Comparison of ENCODE assay signal across 17 mouse cellular contexts in genomic region chr7:3397797-3398196, GRCm38 (mm10). TPM values are rescaled to one million over a fixed set of nuclear protein-coding genes. Genes with fewer than 3 reads are reported as not detected.
A peak's percentile ranks its signal among the peaks of the same experiment; 100 is the strongest.
DNase-seq lines count a peak whose midpoint lies in the region; ATAC-seq lines count a peak whose summit lies in the region.
"Had no signal": no experiment of that assay in that cellular context is flagged by ENCODE, and none has a peak within 500 bp of the region (broad histone marks: within the 10 kb centered on the region; RNA-seq: fewer than 3 reads in every experiment).

No protein-coding gene starts in this region.

- no peak overlapping the region for H3K27ac ChIP-seq in limb, embryonic 11.5 days (replicated peaks; ENCODE audit: low read depth, low read length)
- no peak overlapping the region for H3K27ac ChIP-seq in limb, embryonic 10.5 days
- no peak overlapping the region for H3K27ac ChIP-seq in embryonic facial prominence, embryonic 14.5 days (replicated peaks; ENCODE audit: low read depth, low read length)
- H3K27ac ChIP-seq in hindbrain, embryonic 15.5 days (replicated peaks): no peak overlapping the region
- H3K27ac ChIP-seq in neural tube, embryonic 12.5 days: no peak overlapping the region
- H3K27ac ChIP-seq: intestine, embryonic 15.5 days; macrophage had no signal

- no peaks in the 10 kb centered on the region for H3K4me1 ChIP-seq in limb, embryonic 11.5 days (ENCODE audit: control insufficient read depth, insufficient read depth, low read length)
- peaks cover 5% of the 10 kb centered on the region; the same call in 1 of the 2 replicates for H3K4me1 ChIP-seq in limb, embryonic 10.5 days
- no peaks in the 10 kb centered on the region for H3K4me1 ChIP-seq in embryonic facial prominence, embryonic 14.5 days (ENCODE audit: control insufficient read depth, insufficient read depth, low read length)
- H3K4me1 ChIP-seq in hindbrain, embryonic 15.5 days (replicated peaks): peaks cover 25% of the 10 kb centered on the region
- H3K4me1 ChIP-seq in neural tube, embryonic 12.5 days: peaks cover 9% of the 10 kb centered on the region; the same call in 1 of the 2 replicates
- H3K4me1 ChIP-seq: intestine, embryonic 15.5 days had no signal

- H3K36me3 ChIP-seq in limb, embryonic 11.5 days (ENCODE audit: control insufficient read depth, insufficient read depth, low read length): no peaks in the 10 kb centered on the region
- H3K36me3 ChIP-seq in limb, embryonic 10.5 days: peaks cover 13% of the 10 kb centered on the region
- 0 out of 2 replicates have a peak, but pooled peaks cover 11% of the 10 kb centered on the region for H3K36me3 ChIP-seq in embryonic facial prominence, embryonic 14.5 days (ENCODE audit: control insufficient read depth, insufficient read depth, low read length)
- H3K36me3 ChIP-seq in hindbrain, embryonic 15.5 days: peaks cover 11% of the 10 kb centered on the region; the same call in 1 of the 2 replicates
- peaks cover 11% of the 10 kb centered on the region; the same call in 1 of the 2 replicates for H3K36me3 ChIP-seq in neural tube, embryonic 12.5 days
- H3K36me3 ChIP-seq: intestine, embryonic 15.5 days had no signal

- no peaks in the 10 kb centered on the region for H3K27me3 ChIP-seq in limb, embryonic 11.5 days (ENCODE audit: control insufficient read depth, insufficient read depth, low read length)
- H3K27me3 ChIP-seq in limb, embryonic 10.5 days (ENCODE audit: low read depth, poor library complexity, severe bottlenecking): no peaks in the 10 kb centered on the region
- no peaks in the 10 kb centered on the region for H3K27me3 ChIP-seq in embryonic facial prominence, embryonic 14.5 days (replicated peaks; ENCODE audit: control insufficient read depth, insufficient read depth, low read length)
- H3K27me3 ChIP-seq in hindbrain, embryonic 15.5 days: no peaks in the 10 kb centered on the region
- H3K27me3 ChIP-seq in neural tube, embryonic 12.5 days (replicated peaks): no peaks in the 10 kb centered on the region
- H3K27me3 ChIP-seq: intestine, embryonic 15.5 days had no signal

- 0 out of 2 replicates have a peak overlapping the region, but pooled peaks have one; percentile 17 for H3K9ac ChIP-seq in limb, embryonic 11.5 days (ENCODE audit: low read length)
- H3K9ac ChIP-seq in embryonic facial prominence, embryonic 14.5 days (ENCODE audit: low read depth, low read length): no peak overlapping the region
- no peak overlapping the region for H3K9ac ChIP-seq in hindbrain, embryonic 15.5 days
- H3K9ac ChIP-seq in neural tube, embryonic 12.5 days: no peak overlapping the region
- H3K9ac ChIP-seq: intestine, embryonic 15.5 days had no signal

- H3K4me2 ChIP-seq in limb, embryonic 11.5 days (ENCODE audit: low read depth, severe bottlenecking): no peak overlapping the region
- peak overlapping the region; percentile 8; the same call in 1 of the 2 replicates for H3K4me2 ChIP-seq in embryonic facial prominence, embryonic 14.5 days (ENCODE audit: low read depth, low read length)
- no peak overlapping the region; the same call in 1 of the 2 replicates for H3K4me2 ChIP-seq in hindbrain, embryonic 15.5 days
- H3K4me2 ChIP-seq in neural tube, embryonic 12.5 days (replicated peaks): peak overlapping the region; percentile 43
- H3K4me2 ChIP-seq: intestine, embryonic 15.5 days had no signal

- peak; percentile 55 for ATAC-seq in limb, embryonic 11.5 days (ENCODE audit: insufficient number of reproducible peaks, low FRiP score, low TSS enrichment, low read depth)
- ATAC-seq in embryonic facial prominence, embryonic 14.5 days (ENCODE audit: low read depth): no peak
- ATAC-seq in hindbrain, embryonic 15.5 days (ENCODE audit: low FRiP score, low read depth): peak; percentile 65; the same call in 1 of the 2 replicates
- peak; percentile 85 for ATAC-seq in neural tube, embryonic 12.5 days (ENCODE audit: low FRiP score, low read depth)
- ATAC-seq: intestine, embryonic 15.5 days had no signal

- no peak overlapping the region for H3K4me3 ChIP-seq in limb, embryonic 11.5 days (ENCODE audit: low read depth, low read length)
- no peak overlapping the region for H3K4me3 ChIP-seq in limb, embryonic 10.5 days
- no peak overlapping the region for H3K4me3 ChIP-seq in embryonic facial prominence, embryonic 14.5 days (ENCODE audit: low read depth, low read length)
- H3K4me3 ChIP-seq in hindbrain, embryonic 15.5 days: no peak overlapping the region
- no peak overlapping the region for H3K4me3 ChIP-seq in neural tube, embryonic 12.5 days
- H3K4me3 ChIP-seq: intestine, embryonic 15.5 days had no signal

- 59% methylated on average over 7 of the region's 7 CpGs for WGBS in limb, embryonic 11.5 days
- 62% methylated on average over 7 of the region's 7 CpGs for WGBS in limb, embryonic 10.5 days
- WGBS in embryonic facial prominence, embryonic 14.5 days: 27% methylated on average over 7 of the region's 7 CpGs
- 21% methylated on average over 7 of the region's 7 CpGs for WGBS in hindbrain, embryonic 15.5 days
- 19% methylated on average over 7 of the region's 7 CpGs for WGBS in neural tube, embryonic 12.5 days

- H3K9me3 ChIP-seq in limb, embryonic 11.5 days (ENCODE audit: control insufficient read depth, low read length): no peaks in the 10 kb centered on the region; the same call in 1 of the 2 replicates
- H3K9me3 ChIP-seq in limb, embryonic 10.5 days (replicated peaks): no peaks in the 10 kb centered on the region
- no peaks in the 10 kb centered on the region for H3K9me3 ChIP-seq in embryonic facial prominence, embryonic 14.5 days (ENCODE audit: control insufficient read depth, low read length)
- H3K9me3 ChIP-seq in hindbrain, embryonic 15.5 days: no peaks in the 10 kb centered on the region
- H3K9me3 ChIP-seq in neural tube, embryonic 12.5 days: no peaks in the 10 kb centered on the region
- H3K9me3 ChIP-seq: intestine, embryonic 15.5 days had no signal

- no peak for DNase-seq in limb, embryonic 11.5 days (ENCODE audit: low spot score)
- DNase-seq in limb, embryonic 10.5 days (ENCODE audit: low spot score): no peak
- DNase-seq in embryonic facial prominence, embryonic 14.5 days (ENCODE audit: low spot score): peak; percentile 32
- no peak for DNase-seq in layer of hippocampus, postnatal 10 days (ENCODE audit: low spot score in 2 of 2)
- no peak for DNase-seq in liver
- DNase-seq in layer of hippocampus, adult 11-12 months (ENCODE audit: low spot score): no peak
- DNase-seq: cerebellum, adult 8-10 months; kidney, postnatal 10 days; lung, adult 18-20 months; retina, postnatal 1 day; thymus, postnatal 25 days had no signal

RNA-seq across cellular contexts. Expression of gene Cacng8, which starts 7.3 kb away (rescaled TPM):
- polyA plus RNA-seq in limb, embryonic 11.5 days (2014; fragmentation: Nextera tagmentation; extraction: Ambion mirVana): 6.8 and 7.0 TPM in 2 replicates
- polyA plus RNA-seq in limb, embryonic 10.5 days (2016; fragmentation: Nextera tagmentation; extraction: Ambion mirVana): 3.3 and 8.3 TPM in 2 replicates
- 1.3 and 3.3 TPM in 2 replicates for polyA plus RNA-seq in embryonic facial prominence, embryonic 14.5 days (2014; fragmentation: Nextera tagmentation; extraction: Ambion mirVana)
- polyA plus RNA-seq in hindbrain, embryonic 15.5 days (2015; fragmentation: Nextera tagmentation; extraction: Ambion mirVana): 11.5 and 14.6 TPM in 2 replicates
- 7.1 and 8.2 TPM in 2 replicates for polyA plus RNA-seq in neural tube, embryonic 12.5 days (2016; fragmentation: Nextera tagmentation; extraction: Ambion mirVana)
- 100 to 1,000 TPM; 294 to 302 TPM for total RNA-seq in layer of hippocampus, postnatal 10 days (2021)
- total RNA-seq: granulocyte monocyte progenitor cell, adult 5-6 weeks had no signal
- polyA plus RNA-seq: heart, postnatal 0 days; macrophage had no signal

RNA-seq across cellular contexts. Expression of gene Cacng6, which starts 26.2 kb away (rescaled TPM):
- polyA plus RNA-seq in limb, embryonic 11.5 days (2014; fragmentation: Nextera tagmentation; extraction: Ambion mirVana): 0.25 and 0.52 TPM in 2 replicates
- polyA plus RNA-seq in limb, embryonic 10.5 days (2016; fragmentation: Nextera tagmentation; extraction: Ambion mirVana): 0.26 TPM in 1 of 2 replicates, not detected in the other
- polyA plus RNA-seq in embryonic facial prominence, embryonic 14.5 days (2014; fragmentation: Nextera tagmentation; extraction: Ambion mirVana): 13.0 and 14.5 TPM in 2 replicates
- 0.18 TPM in 1 of 2 replicates, not detected in the other for polyA plus RNA-seq in hindbrain, embryonic 15.5 days (2015; fragmentation: Nextera tagmentation; extraction: Ambion mirVana)
- 1.5 and 1.9 TPM in 2 replicates for polyA plus RNA-seq in neural tube, embryonic 12.5 days (2016; fragmentation: Nextera tagmentation; extraction: Ambion mirVana)
- 1 to 10 TPM in 1 of 2 experiments, under 1 TPM in 1; 0.56 to 1.2 TPM for total RNA-seq in layer of hippocampus, postnatal 10 days (2021)
- total RNA-seq: granulocyte monocyte progenitor cell, adult 5-6 weeks had no signal
- polyA plus RNA-seq: macrophage had no signal

Comparison
In these comparisons a context has a peak if more than half of its experiments do, and no peak if none do; other contexts are left out.
1. H3K4me2 ChIP-seq: peak in embryonic facial prominence, embryonic 14.5 days (single experiment) and neural tube, embryonic 12.5 days (single experiment); none in limb, embryonic 11.5 days (single experiment) and hindbrain, embryonic 15.5 days (single experiment).